9 mouse cellular contexts compared by ENCODE assay signal in the genomic region with DNA sequence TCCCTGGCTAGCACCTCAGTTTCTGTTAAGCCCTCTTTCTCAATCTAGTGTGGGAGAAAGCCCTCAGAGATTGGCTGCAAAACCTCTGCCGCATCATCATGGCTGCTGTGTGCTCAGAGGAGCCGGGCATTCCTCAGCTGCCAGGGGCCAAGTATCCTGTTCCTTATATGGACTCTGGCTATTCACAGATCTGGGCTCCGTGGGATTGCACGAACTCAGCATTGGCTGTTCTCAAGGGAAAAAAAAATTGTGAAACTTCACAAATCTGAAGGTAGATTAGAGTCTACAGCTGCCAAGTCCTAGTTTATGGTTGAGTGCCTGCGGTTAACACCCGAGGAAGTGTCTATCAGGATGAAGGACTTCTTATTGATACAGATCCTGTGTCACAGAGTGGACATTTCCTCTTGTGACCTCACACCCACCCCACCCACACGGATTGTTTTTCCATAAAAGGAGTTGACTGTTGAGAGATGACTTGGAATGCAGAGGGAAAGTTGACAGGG. TPM values are rescaled to one million over a fixed set of nuclear protein-coding genes. Genes with fewer than 3 reads are reported as not detected.
DNase-seq lines count a peak whose midpoint lies in the region; ATAC-seq lines count a peak whose summit lies in the region.
"Had no signal": no experiment of that assay in that cellular context is flagged by ENCODE, and none has a peak within 500 bp of the region (broad histone marks: within the 10 kb centered on the region; RNA-seq: fewer than 3 reads in every experiment).

No protein-coding gene starts in this region.

- no peak overlapping the region for H3K9ac ChIP-seq in liver, embryonic 13.5 days
- H3K9ac ChIP-seq in liver, embryonic 11.5 days (ENCODE audit: low read depth, low read length) = no peak overlapping the region
- H3K9ac ChIP-seq in kidney, embryonic 15.5 days = no peak overlapping the region

- ATAC-seq in liver, embryonic 13.5 days (ENCODE audit: low read depth) = 0 out of 2 replicates have a peak, but pooled peaks have one; percentile 34
- no peak for ATAC-seq in liver, embryonic 11.5 days (replicated peaks; ENCODE audit: low FRiP score)
- peak; percentile 80 for ATAC-seq in kidney, embryonic 15.5 days (replicated peaks; ENCODE audit: low FRiP score)
- no peak for ATAC-seq in activated CD4-positive, CD25-positive, alpha-beta regulatory T cell, adult 4 months

- WGBS in liver, embryonic 13.5 days (ENCODE audit: insufficient replicate concordance) = 21% methylated on average over 7 of the region's 7 CpGs
- 46% methylated on average over 7 of the region's 7 CpGs for WGBS in liver, embryonic 11.5 days
- 6% methylated on average over 7 of the region's 7 CpGs for WGBS in kidney, embryonic 15.5 days

- no peak for DNase-seq in liver, embryonic 13.5 days
- no peak for DNase-seq in liver, embryonic 11.5 days (ENCODE audit: low spot score)
- DNase-seq in heart, adult 18-20 months = peak; percentile 80
- peak; percentile 25 for DNase-seq in neural tube, embryonic 10.5 days (ENCODE audit: extremely low spot score, low spot score)
- DNase-seq in testis, postnatal 10 days (ENCODE audit: low spot score) = no peak
- DNase-seq in cerebellum, postnatal 36 days = no peak

- H3K27ac ChIP-seq in liver, embryonic 13.5 days = no peak overlapping the region
- no peak overlapping the region for H3K27ac ChIP-seq in liver, embryonic 11.5 days (ENCODE audit: low read depth, low read length)
- peak overlapping the region; percentile 81 for H3K27ac ChIP-seq in kidney, embryonic 15.5 days

- no peak overlapping the region for H3K4me2 ChIP-seq in liver, embryonic 13.5 days
- no peak overlapping the region for H3K4me2 ChIP-seq in liver, embryonic 11.5 days
- H3K4me2 ChIP-seq in kidney, embryonic 15.5 days = peak overlapping the region; percentile 37

- H3K36me3 ChIP-seq in liver, embryonic 13.5 days = no peaks in the 10 kb centered on the region
- H3K36me3 ChIP-seq in liver, embryonic 11.5 days (ENCODE audit: control insufficient read depth, insufficient read depth, low read length) = no peaks in the 10 kb centered on the region
- no peaks in the 10 kb centered on the region for H3K36me3 ChIP-seq in kidney, embryonic 15.5 days

- peaks cover 5% of the 10 kb centered on the region; the same call in 1 of the 2 replicates for H3K4me1 ChIP-seq in liver, embryonic 13.5 days (replicated peaks)
- peaks cover 7% of the 10 kb centered on the region for H3K4me1 ChIP-seq in liver, embryonic 11.5 days (replicated peaks; ENCODE audit: control insufficient read depth, insufficient read depth, low read length)
- H3K4me1 ChIP-seq in kidney, embryonic 15.5 days = peaks cover 50% of the 10 kb centered on the region

- no peak overlapping the region for H3K4me3 ChIP-seq in liver, embryonic 13.5 days (replicated peaks)
- H3K4me3 ChIP-seq in liver, embryonic 11.5 days (ENCODE audit: low read depth, low read length) = no peak overlapping the region
- peak overlapping the region; percentile 11; the same call in 1 of the 2 replicates for H3K4me3 ChIP-seq in kidney, embryonic 15.5 days (replicated peaks)
- H3K4me3 ChIP-seq: erythroblast, embryonic 14.5 days had no signal

- H3K27me3 ChIP-seq in liver, embryonic 13.5 days = no peaks in the 10 kb centered on the region
- no peaks in the 10 kb centered on the region for H3K27me3 ChIP-seq in liver, embryonic 11.5 days (replicated peaks; ENCODE audit: control insufficient read depth, insufficient read depth, low read length)
- no peaks in the 10 kb centered on the region for H3K27me3 ChIP-seq in kidney, embryonic 15.5 days

- H3K9me3 ChIP-seq in liver, embryonic 13.5 days (replicated peaks) = no peaks in the 10 kb centered on the region
- no peaks in the 10 kb centered on the region for H3K9me3 ChIP-seq in liver, embryonic 11.5 days (ENCODE audit: control insufficient read depth, low read length)
- H3K9me3 ChIP-seq in kidney, embryonic 15.5 days (replicated peaks) = no peaks in the 10 kb centered on the region

RNA-seq across cellular contexts. Expression of gene Pdlim5, which starts 44.1 kb away (rescaled TPM):
- polyA plus RNA-seq in liver, embryonic 13.5 days (2015; fragmentation: Nextera tagmentation; extraction: Ambion mirVana) = 11.0 and 12.4 TPM in 2 replicates
- polyA plus RNA-seq in liver, embryonic 11.5 days (2014; fragmentation: Nextera tagmentation; extraction: Ambion mirVana) = 26.6 and 29.1 TPM in 2 replicates
- total RNA-seq in heart, adult 18-20 months (2021) = 100 to 1,000 TPM; 614 to 711 TPM
- 45.8 and 46.6 TPM in 2 replicates for polyA plus RNA-seq in kidney, embryonic 15.5 days (2015; fragmentation: Nextera tagmentation; extraction: Ambion mirVana)
- 10 to 100 TPM; 21.1 to 26.6 TPM for polyA plus RNA-seq in activated CD4-positive, CD25-positive, alpha-beta regulatory T cell, adult 4 months (2017; shearing (Covaris generic))

RNA-seq across cellular contexts. Expression of gene Gbp5, which starts 54.1 kb away (rescaled TPM):
- 0.03 and 0.09 TPM in 2 replicates for polyA plus RNA-seq in liver, embryonic 13.5 days (2015; fragmentation: Nextera tagmentation; extraction: Ambion mirVana)
- 0.05 TPM in 1 of 2 replicates, not detected in the other for polyA plus RNA-seq in liver, embryonic 11.5 days (2014; fragmentation: Nextera tagmentation; extraction: Ambion mirVana)
- total RNA-seq in heart, adult 18-20 months (2021) = 10 to 100 TPM in 1 of 2 experiments, 1 to 10 TPM in 1; 7.0 to 15.6 TPM
- 0.06 TPM in 2 replicates for polyA plus RNA-seq in kidney, embryonic 15.5 days (2015; fragmentation: Nextera tagmentation; extraction: Ambion mirVana)
- polyA plus RNA-seq in activated CD4-positive, CD25-positive, alpha-beta regulatory T cell, adult 4 months (2017; shearing (Covaris generic)) = 10 to 100 TPM; 10.1 to 14.4 TPM
- polyA plus RNA-seq: erythroblast, embryonic 14.5 days had no signal

Comparison
In these comparisons a context has a peak if more than half of its experiments do, and no peak if none do; other contexts are left out.
1. ATAC-seq: peak in liver, embryonic 13.5 days (single experiment) and kidney, embryonic 15.5 days (single experiment); none in liver, embryonic 11.5 days (single experiment) and activated CD4-positive, CD25-positive, alpha-beta regulatory T cell, adult 4 months (single experiment).
2. DNase-seq: peak in heart, adult 18-20 months (2 of 2) and neural tube, embryonic 10.5 days (single experiment); none in liver, embryonic 13.5 days (single experiment), liver, embryonic 11.5 days (single experiment), testis, postnatal 10 days (single experiment) and cerebellum, postnatal 36 days (0 of 2).
3. RNA of gene Gbp5, which starts 54.1 kb away (polyA plus RNA-seq): 10.1 to 14.4 TPM in activated CD4-positive, CD25-positive, alpha-beta regulatory T cell, adult 4 months; 0.06 TPM in kidney, embryonic 15.5 days, 0.03 to 0.09 TPM in liver, embryonic 13.5 days and 0.05 TPM in liver, embryonic 11.5 days; every median in the first group is over 10 times any median in the second.